Mouse (Mus musculus) MEL (cell line): ENCODE measurements at regions not wholly inside any gene's neighbourhood (a gene's known extent, or its start where the extent isn't known, plus 50 kb on each side); places are given as distances from the start of the nearest gene placed in this dataset.

ENCODE experiments used
- DNase-seq: peaks from one replicate; pipeline ENCODE4 v3.0.0; 2011; ENCODE audit warnings: low read depth, low spot score
- H3K27ac ChIP-seq: 2 replicates; pipeline ENCODE4 v1.5.1; 2012; ENCODE audit warnings: low read depth, mild to moderate bottlenecking, control low read depth, low read length, moderate library complexity; ENCODE audit not compliant: control insufficient read depth
- H3K27me3 ChIP-seq, 2 experiments: fragments of 150-350 bp in 1 of 2; sonication (generic) in 1 of 2; 2 replicates each; pipeline ENCODE4 v1.6.1; 2012; ENCODE audit warnings: low read length in 2 of 2, mild to moderate bottlenecking in 2 of 2, improper control_type of control experiment in 1 of 2, moderate library complexity in 1 of 2; ENCODE audit not compliant: insufficient read depth in 2 of 2, control insufficient read depth in 1 of 2
- H3K36me3 ChIP-seq, 2 experiments: 2 replicates each; pipeline ENCODE4 v1.6.1; 2012 to 2014; ENCODE audit warnings: low read length in 2 of 2, improper control_type of control experiment in 1 of 2, inconsistent platforms in 1 of 2, mild to moderate bottlenecking in 1 of 2; ENCODE audit not compliant: insufficient read depth in 2 of 2, control insufficient read depth in 1 of 2
- H3K4me1 ChIP-seq, 2 experiments: fragments of 150-350 bp in 1 of 2; sonication (generic) in 1 of 2; 2 replicates each; pipeline ENCODE4 v1.6.1; 2012; ENCODE audit warnings: low read length in 2 of 2, improper control_type of control experiment in 1 of 2, mild to moderate bottlenecking in 1 of 2; ENCODE audit not compliant: insufficient read depth in 2 of 2, control insufficient read depth in 1 of 2
- H3K4me3 ChIP-seq, 2 experiments: fragments of 150-350 bp in 1 of 2; sonication (generic) in 1 of 2; 2 replicates each; pipeline ENCODE4 v1.5.1; 2012; ENCODE audit warnings: low read depth in 2 of 2, low read length in 2 of 2, mild to moderate bottlenecking in 2 of 2, moderate library complexity in 2 of 2, control low read depth in 1 of 2, improper control_type of control experiment in 1 of 2; ENCODE audit not compliant: control insufficient read depth in 1 of 2, insufficient read depth in 1 of 2
- H3K79me2 ChIP-seq: 2 replicates; pipeline ENCODE4 v1.6.1; 2012; ENCODE audit warnings: mild to moderate bottlenecking, low read length, moderate library complexity; ENCODE audit not compliant: control insufficient read depth, poor library complexity, insufficient read depth
- H3K9ac ChIP-seq: 2 replicates; pipeline ENCODE4 v1.6.1; 2012; ENCODE audit warnings: low read depth, mild to moderate bottlenecking, control low read depth, low read length, moderate library complexity; ENCODE audit not compliant: control insufficient read depth, poor library complexity, severe bottlenecking
- H3K9me3 ChIP-seq: fragments of 150-350 bp; sonication (generic); replicated peaks from 2 replicates; pipeline ENCODE4 v1.6.1; 2012; ENCODE audit warnings: mild to moderate bottlenecking, low read length, improper control_type of control experiment, moderate library complexity; ENCODE audit not compliant: insufficient read depth
- CHD1 ChIP-seq: IDR thresholded peaks from 2 replicates; pipeline ENCODE4 v1.6.1; 2012; ENCODE audit warnings: low read depth, mild to moderate bottlenecking, inconsistent platforms, low read length, improper control_type of control experiment
- CHD2 ChIP-seq: IDR thresholded peaks from 2 replicates; pipeline ENCODE4 v1.6.1; 2011; ENCODE audit warnings: low read length, improper control_type of control experiment
- CTCF ChIP-seq, 3 experiments: IDR thresholded peaks in 2 of 3; conservative IDR thresholded peaks in 1 of 3; 2 replicates each; pipeline ENCODE4 v1.5.1; 2011 to 2012; ENCODE audit warnings: low read length in 3 of 3, low read depth in 2 of 3, mild to moderate bottlenecking in 2 of 3, improper control_type of control experiment in 1 of 3, inconsistent platforms in 1 of 3, mixed read lengths in 1 of 3, moderate library complexity in 1 of 3; ENCODE audit not compliant: control insufficient read depth in 1 of 3, insufficient read depth in 1 of 3, poor library complexity in 1 of 3, severe bottlenecking in 1 of 3
- E2F4 ChIP-seq: IDR thresholded peaks from 2 replicates; pipeline ENCODE4 v1.6.1; 2011; ENCODE audit warnings: low read depth, low read length, improper control_type of control experiment, borderline replicate concordance
- ELF1 ChIP-seq: IDR thresholded peaks from 2 replicates; pipeline ENCODE4 v1.6.1; 2014; ENCODE audit warnings: low read depth, mild to moderate bottlenecking, inconsistent platforms, low read length, improper control_type of control experiment, moderate library complexity
- ETS1 ChIP-seq: IDR thresholded peaks from 2 replicates; pipeline ENCODE4 v1.6.1; 2012; ENCODE audit warnings: low read depth, mild to moderate bottlenecking, inconsistent platforms, low read length, improper control_type of control experiment, moderate library complexity
- GATA1 ChIP-seq: IDR thresholded peaks from 2 replicates; pipeline ENCODE4 v1.6.1; 2011; ENCODE audit warnings: low read depth, low read length, improper control_type of control experiment
- JUND ChIP-seq: IDR thresholded peaks from 2 replicates; pipeline ENCODE4 v1.6.1; 2011; ENCODE audit warnings: low read depth, mild to moderate bottlenecking, improper control_type of control experiment, low read length
- KAT2A ChIP-seq: conservative IDR thresholded peaks from 2 replicates; pipeline ENCODE4 v1.6.1; 2012; ENCODE audit warnings: low read depth, low read length, improper control_type of control experiment, inconsistent platforms
- MAZ ChIP-seq: IDR thresholded peaks from 2 replicates; pipeline ENCODE4 v1.6.1; 2012; ENCODE audit warnings: low read depth, mild to moderate bottlenecking, inconsistent platforms, low read length, improper control_type of control experiment
- MEF2A ChIP-seq: IDR thresholded peaks from 2 replicates; pipeline ENCODE4 v1.6.1; 2014; ENCODE audit warnings: low read depth, mild to moderate bottlenecking, inconsistent platforms, low read length, improper control_type of control experiment; ENCODE audit not compliant: poor library complexity, insufficient replicate concordance, severe bottlenecking; ENCODE audit errors: extremely low read depth
- MYC ChIP-seq: IDR thresholded peaks from 2 replicates; pipeline ENCODE4 v1.6.1; 2011; ENCODE audit warnings: low read depth, mild to moderate bottlenecking, low read length, improper control_type of control experiment, moderate library complexity
- NELFE ChIP-seq: IDR thresholded peaks from 2 replicates; pipeline ENCODE4 v1.6.1; 2011; ENCODE audit warnings: low read depth, low read length, improper control_type of control experiment
- NRF1 ChIP-seq: IDR thresholded peaks from 2 replicates; pipeline ENCODE4 v1.6.1; 2014; ENCODE audit warnings: low read depth, mild to moderate bottlenecking, inconsistent platforms, low read length, improper control_type of control experiment, moderate library complexity; ENCODE audit not compliant: poor library complexity, insufficient read depth, severe bottlenecking
- POLR2AphosphoS5 ChIP-seq: IDR thresholded peaks from 2 replicates; pipeline ENCODE4 v1.6.1; 2012; ENCODE audit warnings: low read depth, borderline replicate concordance, mild to moderate bottlenecking, inconsistent platforms, low read length, moderate library complexity, mixed read lengths
- RAD21 ChIP-seq: IDR thresholded peaks from 2 replicates; pipeline ENCODE4 v1.6.1; 2011; ENCODE audit warnings: mild to moderate bottlenecking, low read depth, low read length, improper control_type of control experiment
- SIN3A ChIP-seq: IDR thresholded peaks from 2 replicates; pipeline ENCODE4 v1.6.1; 2012; ENCODE audit warnings: low read length, improper control_type of control experiment, inconsistent platforms
- TAL1 ChIP-seq: IDR thresholded peaks from 2 replicates; pipeline ENCODE4 v1.6.1; 2012; ENCODE audit warnings: mild to moderate bottlenecking, inconsistent platforms, low read length, moderate library complexity, mixed read lengths
- TCF12 ChIP-seq: IDR thresholded peaks from 2 replicates; pipeline ENCODE4 v1.6.1; 2014; ENCODE audit warnings: low read depth, mild to moderate bottlenecking, inconsistent platforms, low read length, improper control_type of control experiment, moderate library complexity
- ZMIZ1 ChIP-seq: IDR thresholded peaks from 2 replicates; pipeline ENCODE4 v1.6.1; 2012; ENCODE audit warnings: low read depth, mild to moderate bottlenecking, inconsistent platforms, low read length, improper control_type of control experiment, moderate library complexity

- no peak for TF ChIP-seq POLR2AphosphoS5
- TF ChIP-seq, all 39 proteins: peak for 0
Observed at GRCm38 (mm10) chr4:35403594-35403993, 177.6 kb upstream of the C9orf72 start.

GRCm38 (mm10) chr4:35402376-35403133, 176.6 kb upstream of the C9orf72 start:
- no peaks in the 10 kb centered on the region for H3K4me1 ChIP-seq
- no peak overlapping the region for H3K9ac ChIP-seq
- H3K36me3 ChIP-seq, result no peaks in the 10 kb centered on the region

More at GRCm38 (mm10) chr4:35403594-35403993, 177.6 kb upstream of the C9orf72 start:
- H3K27ac ChIP-seq, result no peak overlapping the region
- no peaks in the 10 kb centered on the region for H3K36me3 ChIP-seq
- H3K4me1 ChIP-seq, result no peaks in the 10 kb centered on the region
- H3K4me3 ChIP-seq, result no peak overlapping the region
- H3K9ac ChIP-seq, result no peak overlapping the region
- peaks cover 0 to 1% of the 10 kb centered on the region in 2 experiments; a peak in 1 of 4 replicates for H3K27me3 ChIP-seq
- DNase-seq, result no peak
- no peaks in the 10 kb centered on the region for H3K9me3 ChIP-seq
- no peaks in the 10 kb centered on the region for H3K79me2 ChIP-seq

DNA sequence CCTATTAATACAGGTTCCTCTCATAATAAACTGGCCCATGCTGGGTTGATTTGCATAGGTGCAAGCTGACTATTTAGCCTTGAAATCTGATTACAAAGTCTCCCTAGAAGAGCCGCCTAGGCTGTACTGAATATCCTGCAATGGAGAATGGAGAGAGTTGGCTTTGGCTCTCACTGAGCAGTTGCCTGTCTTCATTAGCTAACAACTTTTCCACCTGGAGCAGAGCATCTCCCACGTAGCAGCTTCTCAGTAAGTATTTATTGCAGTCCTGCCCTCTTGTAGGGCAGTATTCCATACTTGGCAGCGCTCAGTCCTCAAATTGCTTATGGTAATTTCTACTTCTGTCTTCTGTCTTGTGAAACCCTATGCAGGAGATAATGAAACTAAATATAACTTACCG, 175.8 kb upstream of the C9orf72 start:
- Histone ChIP-seq H3K4me1 (no peaks in the 10 kb centered on the region), H3K9ac (no peak overlapping the region), H3K36me3 (no peaks in the 10 kb centered on the region), H3K79me2 (no peaks in the 10 kb centered on the region), H3K9me3 (no peaks in the 10 kb centered on the region), H3K27me3 (peaks cover 0 to 1% of the 10 kb centered on the region in 2 experiments; a peak in 1 of 4 replicates), H3K4me3 (peak overlapping the region in 1 of 2 experiments; percentile 15; a peak in 1 of 4 replicates), H3K27ac (no peak overlapping the region)
- no peak for TF ChIP-seq GATA1
- TF ChIP-seq SIN3A, result no peak
- TF ChIP-seq MEF2A, result no peak
- TF ChIP-seq MYC, result no peak
- no peak for TF ChIP-seq CHD1
- TF ChIP-seq ELF1, result no peak
- DNase-seq, result no peak

More at GRCm38 (mm10) chr4:35402376-35403133, 176.6 kb upstream of the C9orf72 start:
- H3K4me3 ChIP-seq, result peak overlapping the region in 1 of 2 experiments; percentile 15; a peak in 1 of 4 replicates
- no peak overlapping the region for H3K27ac ChIP-seq
- no peaks in the 10 kb centered on the region for H3K79me2 ChIP-seq
- TF ChIP-seq MAZ (no peak), GATA1 (no peak), NELFE (no peak), TAL1 (no peak), RAD21 (no peak), POLR2AphosphoS5 (no peak), NRF1 (no peak), E2F4 (no peak), CHD2 (no peak), ETS1 (no peak), SIN3A (no peak), CTCF (IDR thresholded peaks at IDR 0.05 in 2 of 3, conservative IDR thresholded peaks at IDR 0.05 in 1 of 3; ENCODE audit: control insufficient read depth in 1 of 3, insufficient read depth in 1 of 3, low read depth in 2 of 3, low read length in 3 of 3, poor library complexity in 1 of 3, severe bottlenecking in 1 of 3) (no peak), TCF12 (no peak), ZMIZ1 (no peak), JUND (no peak), KAT2A (no peak), CHD1 (no peak)
- H3K27me3 ChIP-seq, result peaks cover 0 to 1% of the 10 kb centered on the region in 2 experiments; a peak in 1 of 4 replicates
- no peaks in the 10 kb centered on the region for H3K9me3 ChIP-seq
- DNase-seq, result no peak
